Mouse (Mus musculus) forebrain, postnatal 0 days (tissue): ENCODE results near the gene Llgl2. TPM values are rescaled to one million over a fixed set of nuclear protein-coding genes. Genes with fewer than 3 reads are reported as not detected.

Source experiments
- ATAC-seq: fragments of 200-750 bp; cut with Nextera tagmentation; 2 replicates; pipeline ENCODE4 v1.8.0; 2017; ENCODE audit warnings: mild to moderate bottlenecking, moderate library complexity
- DNase-seq: peaks from one replicate; pipeline ENCODE4 v3.0.0-alpha.2; 2015
- H3K27ac ChIP-seq: fragments of 300-500 bp; sonication (generic); 2 replicates; pipeline ENCODE4 v1.5.1; 2014; ENCODE audit warnings: low read depth, mild to moderate bottlenecking, antibody characterized with exemption, low read length, moderate library complexity, mixed read lengths
- H3K27me3 ChIP-seq: fragments of 300-500 bp; sonication (generic); 2 replicates; pipeline ENCODE4 v1.6.1; 2014; ENCODE audit warnings: mild to moderate bottlenecking, low read length, mixed read lengths; ENCODE audit not compliant: insufficient read depth
- H3K36me3 ChIP-seq: fragments of 300-500 bp; sonication (generic); 2 replicates; pipeline ENCODE4 v1.6.1; 2014; ENCODE audit warnings: mild to moderate bottlenecking, moderate library complexity; ENCODE audit not compliant: insufficient read depth
- H3K4me1 ChIP-seq: fragments of 300-500 bp; sonication (generic); 2 replicates; pipeline ENCODE4 v1.6.1; 2014; ENCODE audit warnings: antibody characterized with exemption; ENCODE audit not compliant: insufficient read depth
- H3K4me2 ChIP-seq: fragments of 300-500 bp; sonication (generic); 2 replicates; pipeline ENCODE4 v1.6.1; 2014; ENCODE audit warnings: low read depth, mild to moderate bottlenecking, moderate library complexity
- H3K4me3 ChIP-seq: fragments of 300-500 bp; sonication (generic); 2 replicates; pipeline ENCODE4 v1.5.1; 2014; ENCODE audit warnings: low read depth, low read length, mixed read lengths
- H3K9ac ChIP-seq: fragments of 300-500 bp; sonication (generic); 2 replicates; pipeline ENCODE4 v1.6.1; 2014; ENCODE audit warnings: mild to moderate bottlenecking
- H3K9me3 ChIP-seq: fragments of 300-500 bp; sonication (generic); 2 replicates; pipeline ENCODE4 v1.6.1; 2016; ENCODE audit warnings: low read length
- CTCF ChIP-seq: sonication (generic); IDR thresholded peaks from 2 replicates; pipeline ENCODE4 v1.5.1; 2016; ENCODE audit warnings: antibody characterized with exemption, control low read depth, low read depth
- WGBS: fragments of 180-500 bp; shearing (Covaris S2); extraction: QIAGEN DNeasy Blood & Tissue Kit; methylation state at CpG from one replicate; pipeline ENCODE4 v1.1.7; 2014; 5-methylcytosine and 5-hydroxymethylcytosine counted together
- microRNA-seq, 2 experiments: library from miRNA; unstranded; fragments of <30 nt; microRNA quantifications; one replicate each; pipeline ENCODE4; 2016
- polyA plus RNA-seq: library from polyadenylated mRNA; unstranded; fragments of >200 nt; fragmentation: Nextera tagmentation; extraction: Ambion mirVana; gene quantifications from 2 replicates; pipeline ENCODE4 v1.2.1, GENCODE M21; 2015
- total RNA-seq: library from RNA; depleted of rRNA; stranded (reverse); fragments of >200 nt; gene quantifications from 2 replicates; pipeline ENCODE4 v1.2.3, GENCODE M21; 2014; rRNA removed

The Llgl2 gene
- total and polyA plus RNA-seq, 2 experiments from 2014 or later, result 1.1 to 4.0 TPM

DNA sequence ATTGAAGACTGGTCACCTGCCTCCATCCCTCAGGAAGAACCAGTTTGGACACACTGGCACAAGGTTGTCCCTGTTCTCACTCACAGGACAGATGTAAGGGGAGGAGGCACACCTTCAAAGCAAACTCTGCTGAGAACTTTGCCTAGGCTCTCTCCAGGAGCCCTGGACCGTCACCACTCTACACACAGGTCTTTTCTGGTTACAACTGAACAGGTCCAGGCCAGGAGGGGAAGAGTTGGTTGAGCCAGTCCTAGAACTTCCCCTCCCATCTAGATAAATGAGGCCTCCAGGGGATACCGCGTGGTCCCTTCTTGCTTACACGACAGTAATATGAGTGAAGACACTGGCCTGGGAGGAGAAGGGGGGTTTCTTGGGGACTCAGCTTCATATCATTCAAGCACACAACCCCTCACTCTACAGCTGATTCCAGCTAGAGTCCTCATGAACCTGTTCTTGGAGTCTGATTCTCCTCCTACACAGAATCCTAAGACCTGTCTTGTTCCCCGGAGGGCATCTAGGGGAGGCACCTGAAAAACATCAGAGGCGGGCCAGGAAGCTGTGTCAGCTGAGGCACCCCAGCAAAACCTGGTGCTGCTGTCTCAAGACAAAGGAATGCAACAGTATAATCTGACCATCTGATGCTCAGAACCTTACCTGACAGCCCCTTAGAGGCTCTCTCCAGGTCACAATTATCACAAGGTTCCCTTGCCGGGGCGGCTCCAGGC, 80.5 kb downstream of the Llgl2 start:
- no peak overlapping the region for H3K9ac ChIP-seq
- no peak overlapping the region for H3K4me2 ChIP-seq
- no peaks in the 10 kb centered on the region for H3K9me3 ChIP-seq
- 87% methylated on average over 8 of the region's 8 CpGs for WGBS
- H3K4me1 ChIP-seq, result no peaks in the 10 kb centered on the region
- H3K4me3 ChIP-seq, result no peak overlapping the region
- H3K27me3 ChIP-seq, result no peaks in the 10 kb centered on the region
- DNase-seq (no peak), ATAC-seq (no peak)
- no peak for TF ChIP-seq CTCF
- 0 out of 2 replicates have a peak, but pooled peaks cover 3% of the 10 kb centered on the region for H3K36me3 ChIP-seq
- H3K27ac ChIP-seq, result no peak overlapping the region

Small RNA genes within 50 kb of the gene (microRNA-seq; reads per million reads assigned to microRNA genes)
- 0.49 to 0.77 reads per million in 2 experiments for gene Mir5621

Other genes with a start within 250 kb of the Llgl2 start
- gene Mrps7, start 220.1 kb upstream of the Llgl2 start, total RNA-seq, result 34.6 and 46.3 TPM in 2 replicates
- 74.1 and 78.1 TPM in 2 replicates for gene Mrps7, start 220.1 kb upstream of the Llgl2 start, polyA plus RNA-seq
- 34.0 and 34.5 TPM in 2 replicates for gene Gga3, start 220.0 kb upstream of the Llgl2 start, total RNA-seq
- gene Gga3, start 220.0 kb upstream of the Llgl2 start, polyA plus RNA-seq, result 15.2 and 18.5 TPM in 2 replicates
- gene Mif4gd, start 211.1 kb upstream of the Llgl2 start, total RNA-seq, result 12.2 and 16.9 TPM in 2 replicates
- 14.4 and 19.4 TPM in 2 replicates for gene Mif4gd, start 211.1 kb upstream of the Llgl2 start, polyA plus RNA-seq
- gene Slc25a19, start 195.8 kb upstream of the Llgl2 start, total RNA-seq, result 34.3 and 38.7 TPM in 2 replicates
- 51.1 and 51.7 TPM in 2 replicates for gene Slc25a19, start 195.8 kb upstream of the Llgl2 start, polyA plus RNA-seq
- gene Grb2, start 115.5 kb upstream of the Llgl2 start, total RNA-seq, result 88.2 and 91.9 TPM in 2 replicates
- 153 and 162 TPM in 2 replicates for gene Grb2, start 115.5 kb upstream of the Llgl2 start, polyA plus RNA-seq
- 16.7 and 19.3 TPM in 2 replicates for gene Tmem94, start 58.6 kb upstream of the Llgl2 start, total RNA-seq
- gene Tmem94, start 58.6 kb upstream of the Llgl2 start, polyA plus RNA-seq, result 12.1 and 14.9 TPM in 2 replicates
- gene Caskin2, start 10.4 kb upstream of the Llgl2 start, total RNA-seq, result 14.5 and 14.7 TPM in 2 replicates
- 4.5 and 6.1 TPM in 2 replicates for gene Caskin2, start 10.4 kb upstream of the Llgl2 start, polyA plus RNA-seq
- gene Tsen54, start 9.3 kb upstream of the Llgl2 start, total RNA-seq, result 23.5 and 25.5 TPM in 2 replicates
- gene Tsen54, start 9.3 kb upstream of the Llgl2 start, polyA plus RNA-seq, result 16.8 and 18.1 TPM in 2 replicates
- not detected in 2 replicates for gene Myo15b, start 34.4 kb downstream of the Llgl2 start, total RNA-seq
- 0.01 TPM in 1 of 2 replicates, not detected in the other for gene Myo15b, start 34.4 kb downstream of the Llgl2 start, polyA plus RNA-seq
- 0.95 and 1.0 TPM in 2 replicates for gene Smim5, start 75.9 kb downstream of the Llgl2 start, total RNA-seq
- 2.4 and 2.5 TPM in 2 replicates for gene Smim5, start 75.9 kb downstream of the Llgl2 start, polyA plus RNA-seq
- gene Smim6, start 88.0 kb downstream of the Llgl2 start, total RNA-seq, result not detected in 2 replicates
- gene Smim6, start 88.0 kb downstream of the Llgl2 start, polyA plus RNA-seq, result 0.27 TPM in 1 of 2 replicates, not detected in the other
- 60.4 and 70.9 TPM in 2 replicates for gene Sap30bp, start 109.2 kb downstream of the Llgl2 start, total RNA-seq
- 49.5 and 59.4 TPM in 2 replicates for gene Sap30bp, start 109.2 kb downstream of the Llgl2 start, polyA plus RNA-seq
- 14.5 and 18.9 TPM in 2 replicates for gene Recql5, start 109.4 kb downstream of the Llgl2 start, total RNA-seq
- gene Recql5, start 109.4 kb downstream of the Llgl2 start, polyA plus RNA-seq, result 6.9 and 8.4 TPM in 2 replicates
- 0.46 and 1.1 TPM in 2 replicates for gene Itgb4, start 150.7 kb downstream of the Llgl2 start, total RNA-seq
- gene Itgb4, start 150.7 kb downstream of the Llgl2 start, polyA plus RNA-seq, result 0.93 and 1.3 TPM in 2 replicates
- 42.6 and 52.2 TPM in 2 replicates for gene Galk1, start 188.7 kb downstream of the Llgl2 start, total RNA-seq
- 61.1 and 66.4 TPM in 2 replicates for gene Galk1, start 188.7 kb downstream of the Llgl2 start, polyA plus RNA-seq
- 730 and 936 TPM in 2 replicates for gene H3f3b, start 203.9 kb downstream of the Llgl2 start, total RNA-seq
- gene H3f3b, start 203.9 kb downstream of the Llgl2 start, polyA plus RNA-seq, result 2,422 and 2,718 TPM in 2 replicates
- gene Unk, start 206.3 kb downstream of the Llgl2 start, total RNA-seq, result 38.9 and 43.8 TPM in 2 replicates
- gene Unk, start 206.3 kb downstream of the Llgl2 start, polyA plus RNA-seq, result 18.7 and 22.5 TPM in 2 replicates